Mouse (Mus musculus) C2C12 (cell line): ENCODE results near the gene Mad2l1. TPM values are rescaled to one million over a fixed set of nuclear protein-coding genes. Genes with fewer than 3 reads are reported as not detected.
A peak's percentile ranks its signal among the peaks of the same experiment; 100 is the strongest.

ENCODE experiments used
- H3K27me3 ChIP-seq: one replicate; pipeline ENCODE4 v1.6.1; 2011; ENCODE audit not compliant: control insufficient read depth, insufficient read depth, insufficient read length
- H3K36me3 ChIP-seq: one replicate; pipeline ENCODE4 v1.6.1; 2011; ENCODE audit not compliant: control insufficient read depth, insufficient read depth
- H3K4me3 ChIP-seq: one replicate; pipeline ENCODE4 v1.5.1; 2011; ENCODE audit warnings: mild to moderate bottlenecking, control low read depth; ENCODE audit not compliant: poor library complexity, insufficient read depth, severe bottlenecking
- H3K79me2 ChIP-seq: one replicate; pipeline ENCODE4 v1.6.1; 2011; ENCODE audit not compliant: control insufficient read depth, insufficient read depth
- H3K79me3 ChIP-seq: one replicate; pipeline ENCODE4 v1.6.1; 2011; ENCODE audit warnings: low read depth, control low read depth
- H3ac ChIP-seq: one replicate; pipeline ENCODE3; 2011; ENCODE audit warnings: low read depth; ENCODE audit not compliant: control insufficient read depth, insufficient read length
- CEBPB ChIP-seq: IDR thresholded peaks from one replicate; pipeline ENCODE4 v1.6.1; 2011; ENCODE audit warnings: low read depth, mild to moderate bottlenecking, control low read depth, moderate library complexity
- CTCF ChIP-seq: IDR thresholded peaks from one replicate; pipeline ENCODE4 v1.5.1; 2011; ENCODE audit not compliant: control insufficient read depth, insufficient read depth, insufficient read length
- FOSL1 ChIP-seq: IDR thresholded peaks from one replicate; pipeline ENCODE4 v1.8.0; 2011; ENCODE audit warnings: mild to moderate bottlenecking, low read length; ENCODE audit not compliant: poor library complexity, insufficient read depth, severe bottlenecking
- MAX ChIP-seq: IDR thresholded peaks from one replicate; pipeline ENCODE4 v1.6.1; 2011; ENCODE audit warnings: mild to moderate bottlenecking, control low read depth
- MYOD1 ChIP-seq: IDR thresholded peaks from one replicate; pipeline ENCODE4 v1.6.1; 2011; ENCODE audit warnings: low read depth; ENCODE audit not compliant: control insufficient read depth, insufficient read length
- MYOG ChIP-seq: IDR thresholded peaks from one replicate; pipeline ENCODE4 v1.6.1; 2011; ENCODE audit not compliant: control insufficient read depth, insufficient read length; ENCODE audit errors: extremely low read depth
- USF1 ChIP-seq: IDR thresholded peaks from one replicate; pipeline ENCODE4 v1.6.1; 2011; ENCODE audit warnings: low read depth, mild to moderate bottlenecking, control low read depth, moderate library complexity
- polyA plus RNA-seq: library from polyadenylated mRNA; unstranded; fragments of >200 nt; fragmentation: generic; extraction: Trizol; gene quantifications from one replicate; pipeline ENCODE4 v1.2.1, GENCODE M21; 2012; ENCODE audit warnings: missing spikeins

The Mad2l1 gene
- polyA plus RNA-seq, 1 experiment, result 49.0 TPM

- Histone ChIP-seq H3ac (peak overlapping the region; percentile 60), H3K4me3 (peak overlapping the region; percentile 72), H3K79me2 (peaks cover 33% of the 10 kb centered on the region), H3K36me3 (peaks cover 22% of the 10 kb centered on the region), H3K27me3 (no peaks in the 10 kb centered on the region), H3K79me3 (peaks cover 26% of the 10 kb centered on the region)
- TF ChIP-seq CEBPB (no peak), FOSL1 (no peak), MAX (no peak), USF1 (no peak), CTCF (no peak), MYOG (no peak), MYOD1 (no peak)
Observed at GRCm38 (mm10) chr6:66534366-66534941, 736 bp upstream of the Mad2l1 start.

- Histone ChIP-seq H3ac (peak overlapping the region; percentile 87), H3K36me3 (peaks cover 36% of the 10 kb centered on the region), H3K79me2 (peaks cover 33% of the 10 kb centered on the region), H3K79me3 (peaks cover 26% of the 10 kb centered on the region), H3K4me3 (peak overlapping the region; percentile 72), H3K27me3 (no peaks in the 10 kb centered on the region)
- TF ChIP-seq FOSL1 (no peak), CEBPB (no peak)
Observed at GRCm38 (mm10) chr6:66535966-66536365, 776 bp downstream of the Mad2l1 start.

GRCm38 (mm10) chr6:66559996-66560395 lies 24.8 kb downstream of the Mad2l1 start, which contains the start of gene Vmn1r32:
Vmn1r32 (minus strand) TSS chr6:66560096.
- no peaks in the 10 kb centered on the region for H3K27me3 ChIP-seq
- TF ChIP-seq CEBPB, result no peak
- no peak for TF ChIP-seq MYOD1
- TF ChIP-seq MYOG, result no peak
- TF ChIP-seq MAX, result no peak
- no peak for TF ChIP-seq USF1
- no peak for TF ChIP-seq CTCF
- no peak for TF ChIP-seq FOSL1
- no peak within 1 kb of the TSS for H3ac ChIP-seq
- H3K36me3 ChIP-seq, result no peaks in the 10 kb centered on the region
- no peak within 1 kb of the TSS for H3K4me3 ChIP-seq
- H3K79me2 ChIP-seq, result no peaks in the 10 kb centered on the region
- no peaks in the 10 kb centered on the region for H3K79me3 ChIP-seq

- no peaks in the 10 kb centered on the region for H3K79me3 ChIP-seq
- H3K27me3 ChIP-seq, result no peaks in the 10 kb centered on the region
- no peaks in the 10 kb centered on the region for H3K79me2 ChIP-seq
- TF ChIP-seq MYOD1 (no peak), CTCF (no peak), USF1 (no peak), MYOG (no peak), CEBPB (no peak), FOSL1 (no peak), MAX (no peak)
- no peak overlapping the region for H3K4me3 ChIP-seq
- no peaks in the 10 kb centered on the region for H3K36me3 ChIP-seq
- H3ac ChIP-seq, result no peak overlapping the region
Observed at GRCm38 (mm10) chr6:66595804-66596203, 60.6 kb downstream of the Mad2l1 start.

Other genes starting within 250 kb of the Mad2l1 start
- gene Vmn1r32, start 24.7 kb downstream of the Mad2l1 start, polyA plus RNA-seq, result 0.01 TPM
- gene Vmn1r33, start 82.9 kb downstream of the Mad2l1 start, polyA plus RNA-seq, result not detected
- gene Vmn1r34, start 108.5 kb downstream of the Mad2l1 start, polyA plus RNA-seq, result not detected
- not detected for gene Vmn1r35, start 150.5 kb downstream of the Mad2l1 start, polyA plus RNA-seq
- gene Vmn1r36, start 183.8 kb downstream of the Mad2l1 start, polyA plus RNA-seq, result not detected
- gene Vmn1r37, start 194.0 kb downstream of the Mad2l1 start, polyA plus RNA-seq, result not detected
- gene Vmn1r38, start 247.2 kb downstream of the Mad2l1 start, polyA plus RNA-seq, result not detected